Mouse (Mus musculus): ENCODE measurements at regions not wholly inside any gene's neighbourhood (a gene's known extent, or its start where the extent isn't known, plus 50 kb on each side); places are given as distances from the start of the nearest gene placed in this dataset.

DNA sequence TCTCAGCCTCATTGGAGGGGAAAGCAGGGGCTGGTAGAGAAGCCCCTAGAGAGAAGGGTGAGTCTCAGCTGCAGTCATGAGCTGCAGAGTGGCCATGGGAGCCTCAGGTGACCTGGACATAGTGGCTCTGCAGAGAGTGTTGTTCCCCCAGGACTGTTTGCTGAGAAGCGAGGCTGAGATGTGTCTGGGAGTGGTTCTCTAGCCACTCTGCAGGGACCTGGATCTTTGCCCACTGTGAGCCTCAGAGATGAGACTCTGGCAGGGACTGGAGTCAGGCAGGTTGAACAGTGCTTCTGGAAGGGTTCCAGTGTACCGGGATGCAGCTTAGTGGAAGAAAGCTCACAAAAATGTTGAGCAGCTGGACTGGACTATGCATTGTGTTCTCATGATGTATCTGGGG is 222.6 kb upstream of the Shh start:
- Histone ChIP-seq H3K36me3 (ENCODE audit: control insufficient read depth, insufficient read depth, low read length) (no peaks in the 10 kb centered on the region), H3K79me2 (replicated peaks; ENCODE audit: control insufficient read depth, insufficient read depth, low read length) (no peaks in the 10 kb centered on the region), H3K4me3 (no peak overlapping the region), H3K4me1 (ENCODE audit: control insufficient read depth, insufficient read depth, low read length) (no peaks in the 10 kb centered on the region), H3K27ac (no peak overlapping the region), H3K9ac (ENCODE audit: low read depth, low read length) (no peak overlapping the region), H3K27me3 (ENCODE audit: control insufficient read depth, insufficient read depth, low read length) (no peaks in the 10 kb centered on the region)
- WGBS, result 52% methylated on average over 2 of the region's 2 CpGs
- intact Hi-C loops (cut with DNase I), result no loop called here
- TF ChIP-seq POLR2A (IDR thresholded peaks at IDR 0.05; ENCODE audit: insufficient read depth, low read depth, low read length) (no peak), CTCF (IDR thresholded peaks at IDR 0.05) (no peak), EP300 (IDR thresholded peaks at IDR 0.05; ENCODE audit: insufficient read depth, low read depth, low read length) (no peak)
- DNase-seq, result no peak

GRCm38 (mm10) chr5:28689136-28689535 is 222.1 kb upstream of the Shh start:
- 72% methylated on average over 3 of the region's 3 CpGs for WGBS
- H3K4me3 ChIP-seq, result no peak overlapping the region
- intact Hi-C loops (cut with DNase I), result no loop called here
- no peaks in the 10 kb centered on the region for H3K4me1 ChIP-seq (ENCODE audit: control insufficient read depth, insufficient read depth, low read length)
- no peak for DNase-seq
- no peak overlapping the region for H3K27ac ChIP-seq
- TF ChIP-seq POLR2A (IDR thresholded peaks at IDR 0.05; ENCODE audit: insufficient read depth, low read depth, low read length) (no peak), CTCF (IDR thresholded peaks at IDR 0.05) (no peak), EP300 (IDR thresholded peaks at IDR 0.05; ENCODE audit: insufficient read depth, low read depth, low read length) (no peak)
- H3K36me3 ChIP-seq (ENCODE audit: control insufficient read depth, insufficient read depth, low read length), result no peaks in the 10 kb centered on the region
- H3K79me2 ChIP-seq (replicated peaks; ENCODE audit: control insufficient read depth, insufficient read depth, low read length), result no peaks in the 10 kb centered on the region
- H3K27me3 ChIP-seq (ENCODE audit: control insufficient read depth, insufficient read depth, low read length), result no peaks in the 10 kb centered on the region
- H3K9ac ChIP-seq (ENCODE audit: low read depth, low read length), result no peak overlapping the region

- H3K9ac ChIP-seq (ENCODE audit: low read depth, low read length), result no peak overlapping the region
- no peaks in the 10 kb centered on the region for H3K79me2 ChIP-seq (replicated peaks; ENCODE audit: control insufficient read depth, insufficient read depth, low read length)
- H3K4me3 ChIP-seq, result no peak overlapping the region
- H3K36me3 ChIP-seq (ENCODE audit: control insufficient read depth, insufficient read depth, low read length), result no peaks in the 10 kb centered on the region
- WGBS, result 76% methylated on average over 6 of the region's 6 CpGs
- no peaks in the 10 kb centered on the region for H3K27me3 ChIP-seq (ENCODE audit: control insufficient read depth, insufficient read depth, low read length)
- DNase-seq, result no peak
- no peaks in the 10 kb centered on the region for H3K4me1 ChIP-seq (ENCODE audit: control insufficient read depth, insufficient read depth, low read length)
- intact Hi-C loops (cut with DNase I), result no loop called here
- TF ChIP-seq CTCF (IDR thresholded peaks at IDR 0.05) (no peak), POLR2A (IDR thresholded peaks at IDR 0.05; ENCODE audit: insufficient read depth, low read depth, low read length) (no peak), EP300 (IDR thresholded peaks at IDR 0.05; ENCODE audit: insufficient read depth, low read depth, low read length) (no peak)
- H3K27ac ChIP-seq, result no peak overlapping the region
These were observed 215.8 kb upstream of the Shh start for GRCm38 (mm10) chr5:28682821-28683220.

- H3K79me2 ChIP-seq (replicated peaks; ENCODE audit: control insufficient read depth, insufficient read depth, low read length), result no peaks in the 10 kb centered on the region
- TF ChIP-seq CTCF (IDR thresholded peaks at IDR 0.05) (no peak), EP300 (IDR thresholded peaks at IDR 0.05; ENCODE audit: insufficient read depth, low read depth, low read length) (no peak), POLR2A (IDR thresholded peaks at IDR 0.05; ENCODE audit: insufficient read depth, low read depth, low read length) (no peak)
- DNase-seq, result no peak
- H3K4me3 ChIP-seq, result no peak overlapping the region
- WGBS, result 98% methylated on average over 1 of the region's 1 CpGs
- no peak overlapping the region for H3K27ac ChIP-seq
- intact Hi-C loops (cut with DNase I), result no loop called here
- H3K27me3 ChIP-seq (ENCODE audit: control insufficient read depth, insufficient read depth, low read length), result no peaks in the 10 kb centered on the region
- no peak overlapping the region for H3K9ac ChIP-seq (ENCODE audit: low read depth, low read length)
- H3K4me1 ChIP-seq (ENCODE audit: control insufficient read depth, insufficient read depth, low read length), result no peaks in the 10 kb centered on the region
- H3K36me3 ChIP-seq (ENCODE audit: control insufficient read depth, insufficient read depth, low read length), result no peaks in the 10 kb centered on the region
These were observed 213.3 kb upstream of the Shh start for GRCm38 (mm10) chr5:28680311-28680710.

DNA sequence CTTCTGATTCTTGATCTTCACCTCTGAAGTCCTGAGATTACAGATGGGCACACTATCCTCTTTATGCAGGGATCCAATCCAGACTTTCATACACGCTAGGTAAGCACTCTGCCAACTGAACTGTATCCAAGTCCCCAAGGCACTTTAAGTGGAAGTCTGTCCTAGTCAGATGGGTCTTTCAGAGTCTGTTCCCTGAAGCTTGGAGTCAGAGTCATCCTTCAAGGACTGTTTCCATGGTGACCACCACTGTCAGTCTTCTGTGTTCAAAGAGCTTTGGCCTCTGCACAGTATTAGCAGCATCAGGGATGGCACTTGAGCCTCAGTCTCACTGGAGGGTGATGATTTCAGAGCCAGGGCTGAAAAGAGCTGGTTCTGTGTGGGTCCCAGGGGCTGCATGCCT is 212.7 kb upstream of the Shh start:
- H3K9ac ChIP-seq (ENCODE audit: low read depth, low read length), result no peak overlapping the region
- DNase-seq, result no peak
- intact Hi-C loops (cut with DNase I), result no loop called here
- H3K36me3 ChIP-seq (ENCODE audit: control insufficient read depth, insufficient read depth, low read length), result no peaks in the 10 kb centered on the region
- no peaks in the 10 kb centered on the region for H3K4me1 ChIP-seq (ENCODE audit: control insufficient read depth, insufficient read depth, low read length)
- H3K27ac ChIP-seq, result no peak overlapping the region
- H3K27me3 ChIP-seq (ENCODE audit: control insufficient read depth, insufficient read depth, low read length), result no peaks in the 10 kb centered on the region
- no peaks in the 10 kb centered on the region for H3K79me2 ChIP-seq (replicated peaks; ENCODE audit: control insufficient read depth, insufficient read depth, low read length)
- TF ChIP-seq CTCF (IDR thresholded peaks at IDR 0.05) (no peak), POLR2A (IDR thresholded peaks at IDR 0.05; ENCODE audit: insufficient read depth, low read depth, low read length) (no peak), EP300 (IDR thresholded peaks at IDR 0.05; ENCODE audit: insufficient read depth, low read depth, low read length) (no peak)
- no peak overlapping the region for H3K4me3 ChIP-seq
- WGBS, result 54% methylated on average over 1 of the region's 1 CpGs

GRCm38 (mm10) chr5:28630186-28630585 is 163.1 kb upstream of the Shh start:
- WGBS, result 69% methylated on average over 4 of the region's 4 CpGs
- Histone ChIP-seq H3K36me3 (ENCODE audit: control insufficient read depth, insufficient read depth, low read length) (no peaks in the 10 kb centered on the region), H3K27ac (no peak overlapping the region), H3K79me2 (replicated peaks; ENCODE audit: control insufficient read depth, insufficient read depth, low read length) (no peaks in the 10 kb centered on the region), H3K4me1 (ENCODE audit: control insufficient read depth, insufficient read depth, low read length) (no peaks in the 10 kb centered on the region), H3K27me3 (ENCODE audit: control insufficient read depth, insufficient read depth, low read length) (no peaks in the 10 kb centered on the region), H3K9ac (ENCODE audit: low read depth, low read length) (no peak overlapping the region), H3K4me3 (no peak overlapping the region)
- TF ChIP-seq POLR2A (IDR thresholded peaks at IDR 0.05; ENCODE audit: insufficient read depth, low read depth, low read length), result no peak
- no peak for TF ChIP-seq CTCF (IDR thresholded peaks at IDR 0.05)
- no peak for TF ChIP-seq EP300 (IDR thresholded peaks at IDR 0.05; ENCODE audit: insufficient read depth, low read depth, low read length)
- intact Hi-C loops (cut with DNase I), result no loop called here
- no peak for DNase-seq

All from heart, adult 2 months (tissue).